Mouse (Mus musculus): ENCODE measurements around the gene Soga1.

Gene Soga1

DNA sequence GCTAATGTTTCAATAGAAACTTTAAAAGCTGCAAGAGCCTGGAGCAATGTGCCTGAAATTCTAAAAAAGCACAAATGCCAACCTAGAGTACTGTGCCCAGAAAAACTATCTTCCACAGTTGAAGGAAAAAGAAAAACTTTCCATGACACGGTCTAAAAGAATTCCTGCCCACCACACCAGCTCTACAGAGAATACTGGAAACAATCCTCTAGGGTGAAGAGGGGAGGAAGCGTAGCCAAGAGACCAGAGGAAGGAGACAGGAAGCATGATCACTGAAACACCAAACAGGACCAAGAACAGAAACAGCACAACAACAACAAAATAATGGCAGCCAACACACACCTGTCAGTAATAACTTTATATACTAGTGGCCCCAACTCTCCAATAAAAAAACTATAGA, 99.0 kb downstream of the Soga1 start:
- DNase-seq: no peak

- no peak for DNase-seq
Observed at GRCm38 (mm10) chr2:156976711-156977110, 102.3 kb downstream of the Soga1 start.

GRCm38 (mm10) chr2:156974967-156975366, 104.1 kb downstream of the Soga1 start:
- DNase-seq: no peak

GRCm38 (mm10) chr2:156973316-156974100, 105.5 kb downstream of the Soga1 start:
- peak; percentile 55 to 71 for DNase-seq

DNA sequence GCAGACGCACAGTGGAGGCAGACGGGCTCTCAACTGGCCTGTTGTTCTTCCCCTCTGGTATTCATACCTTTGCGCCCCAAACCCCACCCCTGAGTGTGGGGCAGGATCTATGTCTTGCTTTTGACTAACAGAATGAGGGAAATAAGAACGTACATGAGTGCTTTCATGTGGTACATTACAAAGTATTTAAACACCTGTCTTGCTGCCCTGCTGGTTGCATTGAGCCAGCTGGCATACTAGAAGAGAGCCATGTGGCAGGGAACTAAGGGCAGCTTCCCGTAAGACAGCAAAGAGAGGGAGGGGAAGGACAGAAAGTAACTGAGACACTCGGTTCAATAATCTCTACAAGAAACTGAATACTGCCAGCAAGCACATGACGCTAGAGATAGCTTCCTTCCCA, 108.8 kb downstream of the Soga1 start:
- no peak for DNase-seq

GRCm38 (mm10) chr2:156968501-156968900, 110.6 kb downstream of the Soga1 start:
- DNase-seq: no peak

- DNase-seq: no peak
Observed at GRCm38 (mm10) chr2:156967388-156967787, 111.7 kb downstream of the Soga1 start.

Measured in cerebellum, postnatal 14 days (tissue).